Mouse (Mus musculus): ENCODE results near the gene Map3k21.

DNA sequence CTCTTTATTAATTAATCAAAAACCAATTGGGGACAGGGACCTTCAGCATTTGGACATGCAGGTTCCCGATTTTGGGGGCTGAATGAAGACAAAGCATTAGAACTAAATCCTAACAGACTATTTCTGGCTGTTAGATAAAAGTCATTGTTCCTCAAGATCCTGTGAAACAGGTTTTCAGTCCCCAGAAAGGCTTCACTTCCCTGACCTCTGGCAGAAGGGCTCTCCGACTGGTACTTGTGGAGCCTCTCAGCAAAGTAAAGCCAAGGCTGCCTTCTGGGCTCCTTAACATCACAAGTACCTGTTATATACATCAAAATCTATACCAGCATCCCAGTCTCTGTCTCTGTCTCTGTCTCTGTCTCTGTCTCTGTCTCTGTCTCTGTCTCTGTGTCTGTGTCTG is 4.9 kb upstream of the Map3k21 start:
- TF ChIP-seq POLR2A (IDR thresholded peaks at IDR 0.05; ENCODE audit: insufficient read depth, low read depth, low read length) (no peak), CTCF (IDR thresholded peaks at IDR 0.05; ENCODE audit: insufficient read depth, low read depth, low read length) (no peak)

Measured in olfactory bulb, adult 2 months (tissue).